Mouse (Mus musculus): ENCODE measurements around the gene Dock6. TPM values are rescaled to one million over a fixed set of nuclear protein-coding genes. Genes with fewer than 3 reads are reported as not detected.
"Not testable (repeated sequence)": the region's sequence is repeated elsewhere in the genome, so short reads cannot be mapped to it uniquely, and the experiment has no call there.

Gene Dock6
- 38.3 and 54.7 TPM in 2 replicates for polyA plus RNA-seq (2015; fragmentation: Nextera tagmentation; extraction: Ambion mirVana)

- Histone ChIP-seq H3K27ac (peak within 1 kb of the TSS; percentile 74), H3K36me3 (no peaks in the 10 kb centered on the region), H3K4me2 (peak within 1 kb of the TSS; percentile 76), H3K4me1 (replicated peaks) (peaks cover 23% of the 10 kb centered on the region), H3K9ac (peak within 1 kb of the TSS; percentile 77), H3K4me3 (peak within 1 kb of the TSS; percentile 75), H3K27me3 (no peaks in the 10 kb centered on the region), H3K9me3 (replicated peaks) (no peaks in the 10 kb centered on the region)
- WGBS: under 1% methylated on average over 68 of the region's 68 CpGs
- ATAC-seq (replicated peaks; ENCODE audit: insufficient number of reproducible peaks, insufficient read depth, low FRiP score, low read depth): peak; percentile 94
These were observed at the start of gene Dock6 for GRCm38 (mm10) chr9:21852128-21853091. Dock6 (minus strand) TSS chr9:21852635.

DNA sequence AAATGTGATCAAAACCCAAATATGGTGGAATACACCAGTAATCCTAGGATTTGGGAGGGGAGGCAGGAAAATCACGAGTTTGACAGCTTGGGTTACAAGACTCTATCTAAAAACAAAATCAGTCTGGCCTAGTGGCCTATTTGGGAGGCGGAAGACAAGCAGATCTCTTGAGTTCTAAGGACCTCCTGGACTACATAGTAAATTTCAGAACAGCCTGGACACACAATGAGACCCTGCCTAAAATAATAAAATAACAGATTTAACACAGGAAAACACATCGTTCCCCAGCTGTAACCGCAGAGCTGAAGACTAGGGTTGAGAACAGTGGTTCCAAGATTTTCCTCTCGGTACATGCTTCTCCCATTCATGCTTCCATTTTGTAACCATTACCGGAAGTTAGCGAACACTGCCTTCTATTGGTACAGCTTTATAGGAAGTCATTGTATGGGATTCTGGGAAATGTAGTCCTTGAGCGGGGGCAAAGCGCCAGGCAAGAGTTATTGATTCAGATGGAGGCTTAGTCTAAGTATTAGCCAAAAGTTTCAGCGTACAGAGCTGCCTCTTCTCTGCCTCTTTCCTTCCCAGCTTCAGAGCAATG is 48.9 kb upstream of the Dock6 start:
- no peak for ATAC-seq (replicated peaks; ENCODE audit: insufficient number of reproducible peaks, insufficient read depth, low FRiP score, low read depth)
- no peaks in the 10 kb centered on the region for H3K9me3 ChIP-seq (replicated peaks)

GRCm38 (mm10) chr9:21889229-21889628 is 36.8 kb upstream of the Dock6 start:
- ATAC-seq (replicated peaks; ENCODE audit: insufficient number of reproducible peaks, insufficient read depth, low FRiP score, low read depth): no peak
- Histone ChIP-seq H3K4me3 (no peak overlapping the region), H3K36me3 (no peaks in the 10 kb centered on the region), H3K9ac (no peak overlapping the region), H3K27me3 (no peaks in the 10 kb centered on the region), H3K4me2 (no peak overlapping the region), H3K9me3 (replicated peaks) (no peaks in the 10 kb centered on the region), H3K4me1 (replicated peaks) (no peaks in the 10 kb centered on the region), H3K27ac (no peak overlapping the region)
- WGBS: 53% methylated on average over 3 of the region's 3 CpGs

More for the DNA sequence above, 48.9 kb upstream of the Dock6 start:
- Histone ChIP-seq H3K36me3 (no peaks in the 10 kb centered on the region), H3K9ac (no peak overlapping the region), H3K4me1 (replicated peaks) (peaks cover 3% of the 10 kb centered on the region; the same call in 1 of the 2 replicates), H3K4me2 (peak overlapping the region; percentile 61), H3K27ac (no peak overlapping the region), H3K4me3 (peak overlapping the region; percentile 49), H3K27me3 (peaks cover 5% of the 10 kb centered on the region; the same call in 1 of the 2 replicates)
- WGBS: 16% methylated on average over 10 of the region's 10 CpGs

DNA sequence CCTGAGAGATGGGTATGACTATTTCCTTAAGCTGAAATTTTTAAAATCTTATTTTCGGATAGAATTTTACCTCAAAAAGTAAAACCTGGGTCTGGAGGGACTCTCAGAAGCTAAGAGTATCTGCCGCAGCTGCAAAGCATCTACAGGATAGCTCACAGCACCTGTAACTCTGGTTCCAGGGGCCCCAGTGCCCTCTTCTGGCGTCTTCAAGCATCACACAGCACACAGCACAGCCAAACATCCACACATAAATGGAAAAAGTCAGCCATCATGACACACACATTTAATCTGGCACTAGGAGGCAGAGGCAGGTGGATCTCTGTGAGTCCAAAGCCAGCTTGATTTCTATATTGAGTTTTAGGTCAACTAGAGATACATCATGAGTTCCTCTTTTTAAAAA is 24.2 kb upstream of the Dock6 start:
- no peak for ATAC-seq (replicated peaks; ENCODE audit: insufficient number of reproducible peaks, insufficient read depth, low FRiP score, low read depth)
- H3K36me3 ChIP-seq: no peaks in the 10 kb centered on the region
- WGBS: 60% methylated on average over 3 of the region's 3 CpGs

GRCm38 (mm10) chr9:21872204-21872603 is 19.8 kb upstream of the Dock6 start:
- ATAC-seq (replicated peaks; ENCODE audit: insufficient number of reproducible peaks, insufficient read depth, low FRiP score, low read depth): no peak

More for the DNA sequence above, 24.2 kb upstream of the Dock6 start:
- Histone ChIP-seq H3K4me1 (replicated peaks) (no peaks in the 10 kb centered on the region; the same call in 1 of the 2 replicates), H3K27ac (no peak overlapping the region), H3K9ac (no peak overlapping the region), H3K4me3 (no peak overlapping the region), H3K9me3 (replicated peaks) (no peaks in the 10 kb centered on the region), H3K27me3 (no peaks in the 10 kb centered on the region), H3K4me2 (no peak overlapping the region)

GRCm38 (mm10) chr9:21870879-21871524 is 18.6 kb upstream of the Dock6 start:
- Histone ChIP-seq H3K9ac (no peak overlapping the region), H3K4me3 (peak overlapping the region; percentile 25; the same call in 1 of the 2 replicates), H3K4me1 (replicated peaks) (peaks cover 2% of the 10 kb centered on the region; the same call in 1 of the 2 replicates), H3K36me3 (no peaks in the 10 kb centered on the region), H3K9me3 (replicated peaks) (no peaks in the 10 kb centered on the region), H3K27ac (no peak overlapping the region), H3K4me2 (peak overlapping the region; percentile 54), H3K27me3 (no peaks in the 10 kb centered on the region)
- WGBS: 17% methylated on average over 20 of the region's 20 CpGs
- no peak; the same call in 1 of the 2 replicates for ATAC-seq (replicated peaks; ENCODE audit: insufficient number of reproducible peaks, insufficient read depth, low FRiP score, low read depth)

More at GRCm38 (mm10) chr9:21872204-21872603, 19.8 kb upstream of the Dock6 start:
- H3K27ac ChIP-seq: no peak overlapping the region
- no peak overlapping the region for H3K9ac ChIP-seq
- no peaks in the 10 kb centered on the region; the same call in 1 of the 2 replicates for H3K4me1 ChIP-seq (replicated peaks)
- H3K36me3 ChIP-seq: no peaks in the 10 kb centered on the region
- H3K4me2 ChIP-seq: no peak overlapping the region
- no peak overlapping the region for H3K4me3 ChIP-seq
- 43% methylated on average over 4 of the region's 4 CpGs for WGBS
- no peaks in the 10 kb centered on the region for H3K27me3 ChIP-seq
- H3K9me3 ChIP-seq (replicated peaks): no peaks in the 10 kb centered on the region

DNA sequence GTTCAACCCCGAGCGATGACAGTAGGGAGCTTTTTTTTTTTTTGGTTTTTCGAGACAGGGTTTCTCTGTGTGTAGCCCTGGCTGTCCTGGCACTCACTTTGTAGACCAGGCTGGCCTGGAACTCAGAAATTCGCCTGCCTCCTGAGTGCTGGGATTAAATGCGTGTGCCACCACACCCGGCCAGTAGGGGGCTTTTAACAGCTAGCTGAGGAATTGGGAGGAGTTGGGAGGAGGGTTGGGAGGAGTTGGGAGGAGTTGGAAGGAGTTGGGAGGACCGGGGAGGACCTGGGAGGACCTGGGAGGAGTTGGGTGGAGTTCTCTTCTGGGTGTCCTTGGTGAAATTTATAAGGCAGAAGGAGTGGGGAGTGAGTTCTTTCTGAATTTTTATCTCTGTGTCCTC is 16.9 kb upstream of the Dock6 start:
- not testable (repeated sequence) for H3K27me3 ChIP-seq; H3K27ac ChIP-seq; H3K9me3 ChIP-seq (replicated peaks); ATAC-seq (replicated peaks; ENCODE audit: insufficient number of reproducible peaks, insufficient read depth, low FRiP score, low read depth); H3K4me3 ChIP-seq; H3K4me2 ChIP-seq; H3K4me1 ChIP-seq (replicated peaks); H3K9ac ChIP-seq; H3K36me3 ChIP-seq
- WGBS: 54% methylated on average over 7 of the region's 7 CpGs

- H3K36me3 ChIP-seq: no peaks in the 10 kb centered on the region
- no peak overlapping the region for H3K27ac ChIP-seq
- no peak overlapping the region for H3K4me2 ChIP-seq
- no peak overlapping the region for H3K4me3 ChIP-seq
- no peak overlapping the region for H3K9ac ChIP-seq
- H3K27me3 ChIP-seq: no peaks in the 10 kb centered on the region
- ATAC-seq (replicated peaks; ENCODE audit: insufficient number of reproducible peaks, insufficient read depth, low FRiP score, low read depth): no peak
- WGBS: 76% methylated on average over 3 of the region's 3 CpGs
- peaks cover 3% of the 10 kb centered on the region; the same call in 1 of the 2 replicates for H3K4me1 ChIP-seq (replicated peaks)
- no peaks in the 10 kb centered on the region for H3K9me3 ChIP-seq (replicated peaks)
These were observed 15.3 kb upstream of the Dock6 start for GRCm38 (mm10) chr9:21867726-21868125.

DNA sequence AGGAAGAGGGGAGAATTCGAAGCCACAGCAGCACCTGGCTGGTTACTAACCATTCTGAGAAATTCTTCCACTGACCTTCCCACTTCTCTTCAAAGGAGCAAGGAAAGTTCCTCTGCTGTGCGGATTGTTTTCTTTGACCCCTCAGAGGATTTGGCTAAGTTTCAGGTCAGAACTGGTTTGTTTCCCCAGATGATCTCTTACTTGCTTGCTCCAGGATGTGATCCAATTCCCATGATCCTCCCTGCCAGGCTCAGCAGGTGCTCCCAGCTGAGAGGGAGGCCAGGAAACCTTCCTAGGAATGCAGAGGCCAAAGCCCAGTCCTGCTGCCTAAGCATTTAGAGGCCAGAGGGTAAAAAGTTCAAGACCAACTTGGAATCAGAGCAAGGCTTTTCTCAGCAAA is 14.2 kb upstream of the Dock6 start:
- Histone ChIP-seq H3K9ac (no peak overlapping the region), H3K4me3 (no peak overlapping the region), H3K27me3 (no peaks in the 10 kb centered on the region), H3K4me2 (no peak overlapping the region), H3K4me1 (replicated peaks) (0 out of 2 replicates have a peak, but pooled peaks cover 3% of the 10 kb centered on the region), H3K9me3 (replicated peaks) (no peaks in the 10 kb centered on the region; the same call in 1 of the 2 replicates), H3K36me3 (no peaks in the 10 kb centered on the region), H3K27ac (peak overlapping the region; percentile 45)
- 46% methylated on average over 2 of the region's 2 CpGs for WGBS
- ATAC-seq (replicated peaks; ENCODE audit: insufficient number of reproducible peaks, insufficient read depth, low FRiP score, low read depth): no peak

DNA sequence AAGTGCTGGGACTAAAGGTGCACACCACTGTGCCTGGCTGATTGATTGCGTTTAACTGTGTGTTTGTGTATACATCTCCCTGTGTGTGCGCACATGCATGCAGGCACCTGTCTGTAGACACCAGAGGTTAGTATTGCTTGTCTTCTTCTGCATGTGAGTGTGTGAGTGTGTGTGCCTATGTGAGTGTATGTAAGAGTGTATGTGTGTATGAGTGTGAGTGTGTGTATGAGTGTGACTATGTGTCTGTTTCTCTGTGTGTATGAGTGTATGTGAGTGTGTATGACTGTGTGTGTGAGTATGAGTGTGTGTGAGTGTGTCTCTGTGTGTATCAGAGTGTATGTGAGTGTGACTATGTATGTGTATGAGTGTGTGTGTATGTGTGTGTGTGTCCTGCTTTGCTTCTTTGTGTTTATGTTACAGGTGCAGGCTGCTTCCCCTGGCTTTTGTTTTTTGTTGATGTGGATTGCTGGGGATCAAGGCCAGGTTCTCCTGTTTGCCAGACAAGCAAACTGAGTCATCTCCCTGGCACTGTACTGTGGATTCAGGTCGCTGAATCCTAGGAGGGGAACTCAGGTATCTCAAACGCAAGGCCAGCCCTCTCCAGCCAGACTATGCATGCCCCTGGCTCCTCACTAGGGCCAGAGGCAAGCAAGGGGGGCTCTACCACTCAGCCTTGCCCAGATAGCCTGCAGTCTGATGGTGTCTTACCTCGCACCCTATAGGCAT is 13.4 kb upstream of the Dock6 start:
- Histone ChIP-seq H3K27ac (peak overlapping the region; percentile 45), H3K4me1 (replicated peaks) (0 out of 2 replicates have a peak, but pooled peaks cover 3% of the 10 kb centered on the region), H3K4me3 (no peak overlapping the region), H3K27me3 (no peaks in the 10 kb centered on the region), H3K4me2 (no peak overlapping the region), H3K9ac (no peak overlapping the region), H3K36me3 (no peaks in the 10 kb centered on the region), H3K9me3 (replicated peaks) (no peaks in the 10 kb centered on the region; the same call in 1 of the 2 replicates)
- WGBS: 71% methylated on average over 5 of the region's 5 CpGs
- no peak for ATAC-seq (replicated peaks; ENCODE audit: insufficient number of reproducible peaks, insufficient read depth, low FRiP score, low read depth)
